Mouse (Mus musculus) cortical plate, adult 2 months (tissue): ENCODE results near the gene Nfatc3.

ENCODE experiments used
- CTCF ChIP-seq: fragments of 200-500 bp; IDR thresholded peaks from 2 replicates; pipeline ENCODE4 v1.5.1; 2011; ENCODE audit warnings: mild to moderate bottlenecking, control low read depth, low read length; ENCODE audit not compliant: insufficient read depth; ENCODE audit errors: extremely low read depth
- POLR2A ChIP-seq: fragments of 200-500 bp; IDR thresholded peaks from 2 replicates; pipeline ENCODE4 v1.6.1; 2011; ENCODE audit warnings: mild to moderate bottlenecking, low read length, control low read depth; ENCODE audit not compliant: insufficient read depth; ENCODE audit errors: extremely low read depth

- TF ChIP-seq CTCF (no peak), POLR2A (peak; percentile 42; the same call in 1 of the 2 replicates)
These were observed 79.4 kb downstream of the Nfatc3 start for GRCm38 (mm10) chr8:106137906-106138477.
